Mouse (Mus musculus) stomach, embryonic 15.5 days (tissue): Measurements from ENCODE around the gene Cdk17. TPM values are rescaled to one million over a fixed set of nuclear protein-coding genes. Genes with fewer than 3 reads are reported as not detected.

Experiments used
- ATAC-seq: fragments of 200-750 bp; cut with Nextera tagmentation; 2 replicates; pipeline ENCODE4 v1.8.0; 2017; ENCODE audit warnings: low read depth, moderate number of reproducible peaks, moderate TSS enrichment; ENCODE audit not compliant: insufficient read depth, low FRiP score
- H3K27ac ChIP-seq: fragments of 300-500 bp; sonication (generic); 2 replicates; pipeline ENCODE4 v1.5.1; 2015; ENCODE audit warnings: mild to moderate bottlenecking, inconsistent platforms
- H3K27me3 ChIP-seq: fragments of 300-500 bp; sonication (generic); replicated peaks from 2 replicates; pipeline ENCODE4 v1.6.1; 2015; ENCODE audit warnings: inconsistent platforms
- H3K36me3 ChIP-seq: fragments of 300-500 bp; sonication (generic); 2 replicates; pipeline ENCODE4 v1.6.1; 2015; ENCODE audit warnings: inconsistent platforms
- H3K4me1 ChIP-seq: fragments of 300-500 bp; sonication (generic); 2 replicates; pipeline ENCODE4 v1.6.1; 2015; ENCODE audit warnings: inconsistent platforms
- H3K4me2 ChIP-seq: fragments of 300-500 bp; sonication (generic); 2 replicates; pipeline ENCODE4 v1.6.1; 2015; ENCODE audit warnings: mild to moderate bottlenecking, inconsistent platforms
- H3K4me3 ChIP-seq: fragments of 300-500 bp; sonication (generic); replicated peaks from 2 replicates; pipeline ENCODE4 v1.5.1; 2015; ENCODE audit warnings: inconsistent platforms
- H3K9ac ChIP-seq: fragments of 300-500 bp; sonication (generic); 2 replicates; pipeline ENCODE4 v1.6.1; 2015; ENCODE audit warnings: inconsistent platforms
- H3K9me3 ChIP-seq: fragments of 300-500 bp; sonication (generic); 2 replicates; pipeline ENCODE4 v1.6.1; 2016; ENCODE audit warnings: inconsistent platforms
- WGBS: fragments of 180-500 bp; shearing (Covaris S2); methylation state at CpG from one replicate; pipeline ENCODE4 v1.1.7; 2015; 5-methylcytosine and 5-hydroxymethylcytosine counted together
- microRNA counts: library from miRNA; unstranded; fragments of <30 nt; microRNA quantifications from one replicate; lab custom pipeline; 2016
- microRNA-seq: library from miRNA; unstranded; fragments of <30 nt; microRNA quantifications from one replicate; pipeline ENCODE4, GENCODE M21; 2016
- polyA plus RNA-seq: library from polyadenylated mRNA; unstranded; fragments of >200 nt; fragmentation: Nextera tagmentation; extraction: Ambion mirVana; gene quantifications from 2 replicates; pipeline ENCODE4 v1.2.1, GENCODE M21; 2015

Cdk17 gene
- polyA plus RNA-seq, 1 experiment from 2014 or later: 17.6 TPM

DNA sequence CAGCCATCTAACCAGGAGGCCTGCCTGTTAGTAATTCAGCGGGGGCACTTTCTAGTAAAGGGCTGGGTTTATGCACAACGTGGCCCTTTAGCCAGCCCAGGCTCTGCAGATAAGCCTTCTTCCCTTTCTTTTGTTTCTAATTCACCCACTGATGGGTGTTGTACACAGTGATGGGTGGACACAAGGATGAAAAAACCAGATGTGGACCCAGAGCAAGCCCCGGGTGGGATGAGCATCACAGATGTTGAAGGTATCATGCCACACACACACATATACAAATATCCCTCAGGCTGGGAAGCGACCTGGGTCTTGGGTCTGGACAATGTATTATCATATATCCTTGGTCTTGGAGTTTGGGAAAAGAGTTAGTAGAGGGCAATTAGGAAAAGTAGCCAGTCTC lies 142.6 kb downstream of the Cdk17 start:
- Histone ChIP-seq H3K27me3 (no peaks in the 10 kb centered on the region), H3K27ac (no peak overlapping the region), H3K4me1 (no peaks in the 10 kb centered on the region), H3K9me3 (no peaks in the 10 kb centered on the region), H3K4me3 (no peak overlapping the region), H3K36me3 (no peaks in the 10 kb centered on the region), H3K9ac (no peak overlapping the region), H3K4me2 (no peak overlapping the region)
- WGBS: 67% methylated on average over 4 of the region's 4 CpGs
- no peak for ATAC-seq

GRCm38 (mm10) chr10:93305946-93306345 lies 145.3 kb downstream of the Cdk17 start:
- Histone ChIP-seq H3K9me3 (no peaks in the 10 kb centered on the region), H3K4me2 (no peak overlapping the region), H3K27me3 (no peaks in the 10 kb centered on the region), H3K4me1 (no peaks in the 10 kb centered on the region), H3K27ac (no peak overlapping the region), H3K4me3 (no peak overlapping the region), H3K36me3 (no peaks in the 10 kb centered on the region), H3K9ac (no peak overlapping the region)
- no peak for ATAC-seq
- 45% methylated on average over 6 of the region's 6 CpGs for WGBS

GRCm38 (mm10) chr10:93306367-93306766 lies 145.7 kb downstream of the Cdk17 start:
- no peak for ATAC-seq
- H3K9me3 ChIP-seq: no peaks in the 10 kb centered on the region
- H3K27ac ChIP-seq: no peak overlapping the region
- H3K36me3 ChIP-seq: no peaks in the 10 kb centered on the region
- H3K4me2 ChIP-seq: no peak overlapping the region
- no peaks in the 10 kb centered on the region for H3K27me3 ChIP-seq
- H3K4me3 ChIP-seq: no peak overlapping the region
- 77% methylated on average over 11 of the region's 11 CpGs for WGBS
- H3K9ac ChIP-seq: no peak overlapping the region
- H3K4me1 ChIP-seq: no peaks in the 10 kb centered on the region

DNA sequence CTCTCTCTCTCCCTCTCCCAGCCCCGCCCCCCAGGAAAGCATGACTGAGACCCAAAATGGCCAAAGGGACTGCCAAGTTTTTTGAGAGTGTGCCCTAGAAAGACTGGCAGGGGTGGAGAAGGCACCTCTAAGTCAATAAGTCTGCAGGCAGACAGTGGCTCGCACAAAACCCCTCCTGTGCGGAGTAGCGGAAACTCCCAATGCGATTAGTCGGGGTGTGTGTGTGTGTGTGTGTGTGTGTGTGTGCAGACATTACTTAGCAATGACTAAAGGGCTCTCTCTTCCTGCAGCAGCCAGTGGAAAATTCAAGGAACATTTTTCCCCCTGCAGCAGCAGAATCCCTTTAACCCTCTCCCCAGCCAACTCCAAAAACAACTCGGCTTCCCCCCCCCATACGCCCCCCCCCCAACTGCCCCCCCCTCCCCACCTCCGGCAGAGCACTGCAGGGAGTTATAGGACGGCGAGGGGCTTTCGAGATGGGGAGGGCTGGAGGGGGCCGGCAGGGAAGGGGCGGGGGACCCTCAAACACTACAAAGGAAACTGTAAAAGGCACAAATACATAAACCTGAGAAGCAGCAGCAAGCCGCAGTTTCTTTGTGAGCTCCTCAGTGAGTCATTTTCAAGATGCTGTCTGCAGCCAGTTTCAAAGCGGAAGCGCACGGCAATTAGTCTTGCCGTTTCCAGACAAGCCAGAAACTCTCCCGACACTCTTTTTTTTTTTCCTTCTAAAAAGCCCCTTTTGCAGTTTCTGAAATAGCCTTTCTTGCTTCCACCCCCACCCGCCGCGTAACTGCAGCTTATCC lies 148.7 kb downstream of the Cdk17 start:
- Histone ChIP-seq H3K4me1 (no peaks in the 10 kb centered on the region), H3K36me3 (no peaks in the 10 kb centered on the region), H3K4me2 (peak overlapping the region; percentile 95), H3K4me3 (peak overlapping the region; percentile 72), H3K27me3 (no peaks in the 10 kb centered on the region), H3K27ac (peak overlapping the region; percentile 88), H3K9ac (peak overlapping the region; percentile 59; the same call in 1 of the 2 replicates), H3K9me3 (no peaks in the 10 kb centered on the region)
- WGBS: under 1% methylated on average over 22 of the region's 23 CpGs
- peak; percentile 56; the same call in 1 of the 2 replicates for ATAC-seq

GRCm38 (mm10) chr10:93309934-93310621 lies 149.4 kb downstream of the Cdk17 start:
- WGBS: under 1% methylated on average over 42 of the region's 43 CpGs
- H3K4me3 ChIP-seq: peak overlapping the region; percentile 72
- H3K9ac ChIP-seq: peak overlapping the region; percentile 59
- peak overlapping the region; percentile 95 for H3K4me2 ChIP-seq
- no peaks in the 10 kb centered on the region for H3K9me3 ChIP-seq
- H3K36me3 ChIP-seq: no peaks in the 10 kb centered on the region
- H3K4me1 ChIP-seq: no peaks in the 10 kb centered on the region
- ATAC-seq: peak; percentile 16; the same call in 1 of the 2 replicates
- H3K27ac ChIP-seq: peak overlapping the region; percentile 88
- no peaks in the 10 kb centered on the region for H3K27me3 ChIP-seq

DNA sequence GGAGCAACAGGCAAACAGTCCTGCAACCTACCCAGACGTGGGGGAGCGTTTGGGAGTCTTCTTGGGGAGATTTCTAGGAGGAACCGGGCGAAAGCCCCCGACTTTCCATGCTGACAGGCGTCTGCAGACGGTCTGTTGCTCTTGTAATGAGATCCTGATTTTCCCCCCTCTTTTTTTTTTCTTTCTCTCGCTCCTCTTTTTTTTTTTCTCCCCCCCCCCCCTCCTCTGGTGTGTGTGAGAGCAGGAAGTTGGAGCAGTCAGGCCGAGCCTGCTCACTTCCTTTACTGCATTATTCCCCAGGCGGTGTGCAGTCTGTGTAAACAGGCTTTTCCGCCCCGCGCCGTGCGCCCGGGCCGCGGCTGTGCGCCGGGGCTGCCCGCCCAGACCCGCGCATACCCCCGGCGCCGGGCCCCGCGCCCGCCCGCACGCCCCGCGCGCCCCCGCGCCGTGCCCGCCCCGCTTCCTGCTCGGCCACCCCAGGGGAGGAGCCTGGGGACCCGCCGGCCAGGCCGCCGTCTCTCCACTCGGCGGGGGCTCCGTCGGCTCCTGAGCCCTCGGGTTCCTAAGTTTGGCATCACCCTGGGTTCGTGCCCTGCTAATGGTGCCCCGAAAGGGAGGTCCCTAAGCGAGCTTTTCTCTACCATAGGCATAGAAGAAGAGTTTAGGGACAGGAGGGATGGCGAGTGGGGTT lies 150.2 kb downstream of the Cdk17 start, which contains the start of gene Elk3:
Gene Elk3, minus strand, starts transcription at position 415 of the 691 bp plus-strand sequence.
- peak within 1 kb of the TSS; percentile 95 for H3K4me2 ChIP-seq
- no peaks in the 10 kb centered on the region for H3K9me3 ChIP-seq
- H3K36me3 ChIP-seq: no peaks in the 10 kb centered on the region
- ATAC-seq: peak; percentile 73
- no peaks in the 10 kb centered on the region for H3K27me3 ChIP-seq
- peak within 1 kb of the TSS; percentile 72 for H3K4me3 ChIP-seq
- peak within 1 kb of the TSS; percentile 88 for H3K27ac ChIP-seq
- 1% methylated on average over 52 of the region's 53 CpGs for WGBS
- no peaks in the 10 kb centered on the region for H3K4me1 ChIP-seq
- H3K9ac ChIP-seq: peak within 1 kb of the TSS; percentile 59

DNA sequence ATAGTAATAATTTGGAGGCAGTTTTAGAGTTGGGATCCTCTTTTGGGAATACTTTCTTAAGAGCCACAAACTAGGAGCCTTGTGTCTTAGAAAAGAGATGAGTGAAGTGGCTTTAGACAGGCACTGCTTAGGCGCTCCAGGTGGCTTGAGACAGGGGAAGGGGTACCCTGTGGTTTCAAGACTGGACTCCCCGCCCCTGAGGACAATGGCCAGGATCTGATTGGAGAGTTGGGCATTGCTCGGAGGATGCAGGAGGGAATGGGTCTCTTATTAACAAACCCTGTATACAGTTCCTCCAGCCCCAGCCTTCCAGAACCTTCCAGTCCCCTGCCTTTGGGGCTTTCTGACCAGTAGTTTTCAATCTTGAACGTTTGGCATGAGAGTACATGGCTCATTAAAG lies 150.9 kb downstream of the Cdk17 start:
- Histone ChIP-seq H3K4me3 (peak overlapping the region; percentile 72), H3K27me3 (no peaks in the 10 kb centered on the region), H3K27ac (peak overlapping the region; percentile 88; the same call in 1 of the 2 replicates), H3K9ac (no peak overlapping the region), H3K9me3 (no peaks in the 10 kb centered on the region), H3K36me3 (no peaks in the 10 kb centered on the region), H3K4me1 (no peaks in the 10 kb centered on the region), H3K4me2 (peak overlapping the region; percentile 95)
- no peak for ATAC-seq
- WGBS: 14% methylated on average over 4 of the region's 4 CpGs

MicroRNAs within 50 kb of the gene (microRNA counts, 519-probe panel; counts per million panel counts)
- 485 counts per million, percentile 1 among the panel's probes with 10 or more counts for microRNA mmu-miR-1931 (lab: Ali Mortazavi, UCI)

Small RNA genes within 50 kb of the gene (microRNA-seq; reads per million reads assigned to microRNA genes)
- gene Mir1931: 0.97 reads per million

Other genes starting within 250 kb of the Cdk17 start
- gene Cfap54, start 79.3 kb upstream of the Cdk17 start, polyA plus RNA-seq: 0.21 and 0.26 TPM in 2 replicates
- 24.1 and 26.8 TPM in 2 replicates for gene Elk3, start 150.3 kb downstream of the Cdk17 start, polyA plus RNA-seq